ENCODE assay signal across 7 mouse cellular contexts in the genomic region with DNA sequence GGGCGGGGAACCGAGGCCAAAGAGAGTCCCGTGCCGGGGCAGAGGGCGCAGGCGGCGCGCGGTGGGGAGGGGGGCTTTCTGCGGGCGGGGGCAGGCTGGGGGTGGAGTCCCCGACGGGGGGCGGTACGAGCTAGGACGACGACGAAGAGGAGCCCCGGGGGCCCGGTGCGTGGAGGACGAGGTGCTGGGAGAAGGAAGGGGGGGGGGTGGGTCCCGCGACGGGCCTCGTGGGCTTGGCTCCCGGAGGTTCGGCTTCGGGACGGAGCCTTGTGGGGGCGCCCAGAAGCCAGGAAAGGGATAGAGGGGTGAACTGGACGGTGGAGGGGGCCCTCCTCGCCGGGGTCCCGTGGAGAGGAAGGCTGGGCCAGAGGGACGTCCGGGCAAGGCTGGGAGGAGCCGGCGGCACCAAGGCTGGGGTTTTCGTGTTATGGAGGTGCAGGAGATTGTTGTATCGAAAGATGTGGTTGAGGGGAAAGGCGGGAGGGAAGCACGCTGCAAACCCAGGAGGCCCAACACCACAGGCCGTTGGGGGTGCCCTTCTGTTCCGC. TPM values are rescaled to one million over a fixed set of nuclear protein-coding genes. Genes with fewer than 3 reads are reported as not detected.
DNase-seq lines count a peak whose midpoint lies in the region; ATAC-seq and TF ChIP-seq lines count a peak whose summit lies in the region.

No protein-coding gene starts in this region.

- no peak for TF ChIP-seq EP300 in MEL (IDR thresholded peaks at IDR 0.05; ENCODE audit: low read depth in 1 of 2, low read length in 2 of 2)

- no peak for TF ChIP-seq CTCF in MEL (IDR thresholded peaks at IDR 0.05 in 2 of 3, conservative IDR thresholded peaks at IDR 0.05 in 1 of 3; ENCODE audit: control insufficient read depth in 1 of 3, insufficient read depth in 1 of 3, low read depth in 2 of 3, low read length in 3 of 3, poor library complexity in 1 of 3, severe bottlenecking in 1 of 3)

- H3K4me3 ChIP-seq in MEL (ENCODE audit: control insufficient read depth in 1 of 2, insufficient read depth in 1 of 2, low read depth in 2 of 2, low read length in 2 of 2) = peak overlapping the region; percentile 47 to 75
- H3K4me3 ChIP-seq in embryonic facial prominence, embryonic 10.5 days = peak overlapping the region; percentile 68
- peak overlapping the region; percentile 52 for H3K4me3 ChIP-seq in limb, embryonic 14.5 days (replicated peaks; ENCODE audit: low read length)
- H3K4me3 ChIP-seq in myocyte = peak overlapping the region; percentile 48

- TF ChIP-seq POLR2A in MEL (IDR thresholded peaks at IDR 0.05; ENCODE audit: control insufficient read depth in 1 of 2, insufficient read depth in 1 of 2, low read depth in 1 of 2, low read length in 2 of 2, poor library complexity in 1 of 2) (no peak), myocyte (IDR thresholded peaks at IDR 0.05; ENCODE audit: insufficient read length, low read depth) (no peak)
- no peak for TF ChIP-seq POLR2A in limb, embryonic 14.5 days (IDR thresholded peaks at IDR 0.05; ENCODE audit: borderline replicate concordance, extremely low read depth, insufficient read depth, insufficient read length)

- H3K27ac ChIP-seq in MEL (ENCODE audit: control insufficient read depth, low read depth, low read length) = no peak overlapping the region
- H3K27ac ChIP-seq in embryonic facial prominence, embryonic 10.5 days (replicated peaks) = peak overlapping the region; percentile 81
- H3K27ac ChIP-seq in limb, embryonic 14.5 days (replicated peaks; ENCODE audit: low read depth, low read length) = 0 out of 2 replicates have a peak overlapping the region, but pooled peaks have one; percentile 38

- peak overlapping the region; percentile 33 for H3ac ChIP-seq in myocyte (ENCODE audit: control insufficient read depth, insufficient read length)

- 14% methylated on average over 44 of the region's 45 CpGs for WGBS in embryonic facial prominence, embryonic 10.5 days
- 23% methylated on average over 21 of the region's 45 CpGs for WGBS in limb, embryonic 14.5 days

- H3K27me3 ChIP-seq in MEL (ENCODE audit: control insufficient read depth in 1 of 2, insufficient read depth in 2 of 2, low read length in 2 of 2) (no peaks in the 10 kb centered on the region), myocyte (ENCODE audit: control insufficient read depth, insufficient read depth, insufficient read length) (no peaks in the 10 kb centered on the region)
- peaks cover 48% of the 10 kb centered on the region for H3K27me3 ChIP-seq in embryonic facial prominence, embryonic 10.5 days (replicated peaks; ENCODE audit: low read depth, poor library complexity, severe bottlenecking)
- no peaks in the 10 kb centered on the region for H3K27me3 ChIP-seq in limb, embryonic 14.5 days (ENCODE audit: control insufficient read depth, insufficient read depth, low read length)

- peaks cover 0 to 5% of the 10 kb centered on the region in 2 experiments; a peak in 2 of 4 replicates for H3K4me1 ChIP-seq in MEL (ENCODE audit: control insufficient read depth in 1 of 2, insufficient read depth in 2 of 2, low read length in 2 of 2)
- H3K4me1 ChIP-seq in embryonic facial prominence, embryonic 10.5 days = peaks cover 10% of the 10 kb centered on the region
- H3K4me1 ChIP-seq in limb, embryonic 14.5 days (ENCODE audit: control insufficient read depth, insufficient read depth, low read length) = 0 out of 2 replicates have a peak, but pooled peaks cover 5% of the 10 kb centered on the region

- no peak for TF ChIP-seq RAD21 in MEL (IDR thresholded peaks at IDR 0.05; ENCODE audit: low read depth, low read length)

- no peaks in the 10 kb centered on the region for H3K9me3 ChIP-seq in MEL (replicated peaks; ENCODE audit: insufficient read depth, low read length)
- H3K9me3 ChIP-seq in embryonic facial prominence, embryonic 10.5 days = peaks cover 8% of the 10 kb centered on the region; the same call in 1 of the 2 replicates
- H3K9me3 ChIP-seq in limb, embryonic 14.5 days (ENCODE audit: control insufficient read depth, low read length) = no peaks in the 10 kb centered on the region

- H3K79me2 ChIP-seq in MEL (ENCODE audit: control insufficient read depth, insufficient read depth, low read length, poor library complexity) (peaks cover 3% of the 10 kb centered on the region), myocyte (ENCODE audit: control insufficient read depth, insufficient read depth) (peaks cover 6% of the 10 kb centered on the region)

- no peaks in the 10 kb centered on the region; a peak in 1 of 4 replicates for H3K36me3 ChIP-seq in MEL (ENCODE audit: control insufficient read depth in 1 of 2, insufficient read depth in 2 of 2, low read length in 2 of 2)
- H3K36me3 ChIP-seq in embryonic facial prominence, embryonic 10.5 days (replicated peaks) = peaks cover 2% of the 10 kb centered on the region; the same call in 1 of the 2 replicates
- H3K36me3 ChIP-seq in limb, embryonic 14.5 days (ENCODE audit: control insufficient read depth, insufficient read depth, low read length) = no peaks in the 10 kb centered on the region
- H3K36me3 ChIP-seq in myocyte (ENCODE audit: control insufficient read depth, insufficient read depth) = no peaks in the 10 kb centered on the region

- peak overlapping the region; percentile 49 for H3K9ac ChIP-seq in MEL (ENCODE audit: control insufficient read depth, low read depth, low read length, poor library complexity, severe bottlenecking)
- peak overlapping the region; percentile 61 for H3K9ac ChIP-seq in limb, embryonic 14.5 days (ENCODE audit: low read depth, low read length, severe bottlenecking)

- DNase-seq in CD8-positive naive resting alpha-beta T cell, adult 2 months (ENCODE audit: low read depth in 2 of 2, low spot score in 2 of 2) = peak; percentile 6 to 16
- peak; percentile 7 for DNase-seq in MEL (ENCODE audit: low read depth, low spot score)
- peak; percentile 47 for DNase-seq in embryonic facial prominence, embryonic 10.5 days (ENCODE audit: low spot score)
- DNase-seq in heart, postnatal 4 days = peak; percentile 29
- DNase-seq in limb, embryonic 14.5 days (ENCODE audit: low spot score) = no peak

- peak overlapping the region; percentile 49 for H3K4me2 ChIP-seq in limb, embryonic 14.5 days (replicated peaks; ENCODE audit: low read depth, low read length, severe bottlenecking)
- peak overlapping the region; percentile 30 for H3K4me2 ChIP-seq in myocyte (ENCODE audit: low read depth)

- ATAC-seq in limb, embryonic 14.5 days (ENCODE audit: low FRiP score, low read depth) = no peak
- no peak for ATAC-seq in megakaryocyte-erythroid progenitor cell, adult 5-6 weeks (replicated peaks; ENCODE audit: low FRiP score, low TSS enrichment, poor library complexity, severe bottlenecking)

TF ChIP-seq in MEL, 35 proteins besides CTCF, POLR2A, EP300 and RAD21:
- TF ChIP-seq ELF1 (IDR thresholded peaks at IDR 0.05; ENCODE audit: low read depth, low read length) (no peak), UBTF (IDR thresholded peaks at IDR 0.05; ENCODE audit: borderline replicate concordance, insufficient read depth, low read depth, low read length) (no peak), TAL1 (IDR thresholded peaks at IDR 0.05; ENCODE audit: low read length) (no peak), BHLHE40 (IDR thresholded peaks at IDR 0.05; ENCODE audit: borderline replicate concordance, low read depth, low read length) (no peak), ZMIZ1 (IDR thresholded peaks at IDR 0.05; ENCODE audit: low read depth, low read length) (no peak), USF2 (IDR thresholded peaks at IDR 0.05; ENCODE audit: borderline replicate concordance in 1 of 2, insufficient read depth in 1 of 2, low read depth in 1 of 2, low read length in 2 of 2) (no peak)

TF ChIP-seq in myocyte, 11 proteins besides CTCF, POLR2A, EP300 and RAD21:
- no peak for TF ChIP-seq CEBPB (IDR thresholded peaks at IDR 0.05; ENCODE audit: insufficient read depth, poor library complexity, severe bottlenecking)
- TF ChIP-seq MYOG (IDR thresholded peaks at IDR 0.05; ENCODE audit: control insufficient read depth in 1 of 3, insufficient read depth in 1 of 3, insufficient read length in 2 of 3, low read depth in 2 of 3) = no peak
- no peak for TF ChIP-seq USF1 (IDR thresholded peaks at IDR 0.05; ENCODE audit: low read depth)
- TF ChIP-seq TCF12 (IDR thresholded peaks at IDR 0.05; ENCODE audit: insufficient read depth, poor library complexity, severe bottlenecking) = no peak
- no peak for TF ChIP-seq POLR2AphosphoS2 (IDR thresholded peaks at IDR 0.05; ENCODE audit: insufficient read length, low read depth)
- no peak for TF ChIP-seq E2F4 (IDR thresholded peaks at IDR 0.05; ENCODE audit: insufficient read depth)
- TF ChIP-seq MAX (IDR thresholded peaks at IDR 0.05; ENCODE audit: low read depth) = no peak
- no peak for TF ChIP-seq REST (IDR thresholded peaks at IDR 0.05; ENCODE audit: insufficient read depth, insufficient read length)
- TF ChIP-seq TCF3 (IDR thresholded peaks at IDR 0.05; ENCODE audit: insufficient read length, low read depth) = no peak

RNA-seq across cellular contexts. Expression of gene Bcorl1, which starts 4.3 kb away (rescaled TPM):
- total RNA-seq in MEL (2012; rRNA removed) = 3.0 and 3.6 TPM in 2 replicates
- polyA plus RNA-seq in MEL (2012; ENCODE audit: insufficient read depth in 1 of 2, insufficient read length in 2 of 2, low read depth in 1 of 2, low replicate concordance in 2 of 2, missing spikeins in 1 of 2) = 10 to 100 TPM in 1 of 2 experiments, not detected in 1; 12.9 TPM
- polyA plus RNA-seq in embryonic facial prominence, embryonic 10.5 days (2016; fragmentation: Nextera tagmentation; extraction: Ambion mirVana) = 4.6 and 4.8 TPM in 2 replicates
- total RNA-seq in heart, postnatal 4 days (2021) = 10 to 100 TPM; 10.2 to 11.4 TPM
- polyA plus RNA-seq in limb, embryonic 14.5 days (2012; rRNA removed) = 7.9 and 8.6 TPM in 2 replicates
- polyA plus RNA-seq in limb, embryonic 14.5 days (2014; fragmentation: Nextera tagmentation; extraction: Ambion mirVana) = 6.8 and 6.9 TPM in 2 replicates
- polyA plus RNA-seq in myocyte (2012; fragmentation: generic; extraction: Trizol) = 4.5 TPM
- total RNA-seq in megakaryocyte-erythroid progenitor cell, adult 5-6 weeks (2014; fragmentation: Nextera tagmentation) = 14.8 and 16.3 TPM in 2 replicates
- 3.1 and 3.7 TPM in 2 replicates for total RNA-seq in megakaryocyte-erythroid progenitor cell, adult 5-6 weeks (2017)
